Mouse (Mus musculus): ENCODE data around the gene Ddb2.
A peak's percentile ranks its signal among the peaks of the same experiment; 100 is the strongest.

The Ddb2 gene

DNA sequence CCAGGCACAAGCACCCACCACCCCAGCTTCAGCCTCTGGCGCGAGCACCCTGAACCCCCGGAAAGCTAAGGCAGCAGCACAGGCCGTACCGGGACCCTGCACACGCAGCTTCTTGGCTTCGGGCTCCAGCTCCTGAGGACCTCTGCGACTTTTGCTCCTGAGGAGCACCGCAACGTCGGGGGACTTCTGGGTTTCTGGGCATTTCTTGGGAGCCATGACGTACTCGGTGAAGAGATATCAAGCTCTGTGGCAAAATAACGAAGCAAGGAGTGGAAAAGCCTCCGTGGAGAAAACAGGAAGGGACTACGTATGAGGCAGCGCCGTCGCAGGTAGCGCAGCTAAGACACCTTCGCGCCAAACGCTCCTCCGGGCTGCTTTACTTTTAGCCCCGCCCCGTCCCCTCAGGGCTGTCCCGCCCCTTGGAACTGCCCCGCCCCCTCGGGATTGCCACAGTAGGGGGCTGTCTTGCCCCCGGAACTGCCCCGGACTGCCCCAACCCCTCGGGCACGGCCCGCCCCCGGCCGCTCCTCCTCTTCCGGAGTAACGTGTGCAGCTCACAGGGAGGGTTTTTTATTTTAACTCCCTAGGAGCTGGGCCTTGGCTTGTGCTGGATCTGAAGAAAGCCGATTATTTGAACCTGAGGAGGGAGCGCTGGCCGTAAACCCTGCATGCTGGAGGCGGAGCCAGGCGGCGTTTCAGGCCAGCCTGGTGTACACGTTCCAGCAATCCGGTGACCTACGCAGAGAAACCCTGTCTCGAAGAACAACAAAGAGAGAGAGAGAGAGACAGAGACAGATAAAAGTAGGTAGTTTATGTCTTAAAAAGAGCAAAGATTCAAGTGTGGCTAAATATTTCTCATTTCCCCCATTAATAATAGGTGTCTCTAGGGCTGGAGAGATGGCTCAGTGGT, at the start of gene Ddb2:
Ddb2 (minus strand) TSS at position 382 of the 910 bp plus-strand sequence.
- peak; percentile 62 for DNase-seq (ENCODE audit: extremely low spot score, low read depth, low spot score)

- no peak for DNase-seq (ENCODE audit: extremely low spot score, low read depth, low spot score)
These were observed 49.2 kb upstream of the Ddb2 start for GRCm38 (mm10) chr2:91285885-91286505.

GRCm38 (mm10) chr2:91284375-91285199, 47.8 kb upstream of the Ddb2 start:
- no peak for DNase-seq (ENCODE audit: extremely low spot score, low read depth, low spot score)

DNA sequence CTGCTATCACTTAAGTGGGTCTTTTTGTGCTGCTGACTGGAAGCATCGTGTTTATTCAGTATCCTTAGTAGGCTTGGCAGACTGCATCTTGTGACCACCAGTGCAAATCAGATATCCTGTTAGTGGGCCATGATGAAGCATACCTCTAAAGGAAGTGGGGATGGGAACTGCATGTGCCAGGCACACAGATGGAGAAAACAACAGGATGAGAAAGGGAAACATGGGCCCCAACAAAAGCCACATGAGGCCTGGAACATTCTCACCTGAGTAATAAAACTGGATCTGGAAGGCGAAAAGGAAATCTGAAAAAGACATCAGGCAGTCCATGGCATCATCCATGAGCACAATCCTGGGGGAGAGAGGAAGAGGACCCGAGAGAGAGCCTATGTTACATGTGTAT, 47.2 kb upstream of the Ddb2 start:
- DNase-seq (ENCODE audit: extremely low spot score, low read depth, low spot score): no peak

GRCm38 (mm10) chr2:91281366-91281765, 44.6 kb upstream of the Ddb2 start:
- DNase-seq (ENCODE audit: extremely low spot score, low read depth, low spot score): no peak

DNA sequence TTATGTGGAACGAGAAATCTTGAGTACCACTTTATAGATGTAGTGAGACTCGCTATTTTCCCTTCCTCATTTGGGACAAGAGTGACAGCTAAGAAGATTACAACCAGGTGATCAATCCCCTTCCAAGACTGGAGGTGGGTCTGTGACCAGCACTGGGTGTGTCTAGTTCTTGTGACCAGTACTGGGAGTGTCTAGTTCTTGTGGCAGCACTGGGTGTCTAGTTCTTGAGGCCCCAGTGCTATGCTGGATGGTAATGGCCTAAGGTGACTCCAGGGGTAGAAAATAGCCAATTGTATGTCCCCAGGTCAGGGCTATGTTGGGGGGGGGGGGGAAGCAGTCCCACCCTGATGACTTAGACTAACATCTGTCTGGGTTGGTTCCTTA, 42.6 kb upstream of the Ddb2 start:
- no peak for DNase-seq (ENCODE audit: extremely low spot score, low read depth, low spot score)

GRCm38 (mm10) chr2:91278749-91279371, 42.1 kb upstream of the Ddb2 start:
- DNase-seq (ENCODE audit: extremely low spot score, low read depth, low spot score): no peak

GRCm38 (mm10) chr2:91269687-91270133, 32.9 kb upstream of the Ddb2 start:
- DNase-seq (ENCODE audit: extremely low spot score, low read depth, low spot score): no peak

- no peak for DNase-seq (ENCODE audit: extremely low spot score, low read depth, low spot score)
These were observed 31.9 kb upstream of the Ddb2 start for GRCm38 (mm10) chr2:91268706-91269105.

DNA sequence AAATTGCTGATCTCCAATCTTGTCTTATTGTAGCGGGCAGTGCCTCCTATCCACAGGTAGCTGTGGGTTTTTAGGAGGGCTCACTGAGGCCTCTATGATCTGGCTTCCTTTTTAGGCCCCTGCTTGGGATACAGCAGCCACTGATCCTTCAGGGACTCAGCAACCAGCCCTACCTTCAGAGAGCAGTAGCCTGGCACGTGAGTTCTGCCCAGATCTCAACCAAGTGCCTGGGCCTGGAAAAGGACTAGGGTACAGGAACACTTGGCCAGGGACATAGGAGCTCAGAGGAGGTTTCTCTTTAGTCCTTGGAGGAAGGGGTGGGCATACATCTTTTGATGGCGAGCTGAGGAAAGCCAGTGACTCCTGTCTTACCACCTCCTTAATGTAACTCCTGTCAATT, 31.3 kb upstream of the Ddb2 start:
- DNase-seq (ENCODE audit: extremely low spot score, low read depth, low spot score): no peak

DNA sequence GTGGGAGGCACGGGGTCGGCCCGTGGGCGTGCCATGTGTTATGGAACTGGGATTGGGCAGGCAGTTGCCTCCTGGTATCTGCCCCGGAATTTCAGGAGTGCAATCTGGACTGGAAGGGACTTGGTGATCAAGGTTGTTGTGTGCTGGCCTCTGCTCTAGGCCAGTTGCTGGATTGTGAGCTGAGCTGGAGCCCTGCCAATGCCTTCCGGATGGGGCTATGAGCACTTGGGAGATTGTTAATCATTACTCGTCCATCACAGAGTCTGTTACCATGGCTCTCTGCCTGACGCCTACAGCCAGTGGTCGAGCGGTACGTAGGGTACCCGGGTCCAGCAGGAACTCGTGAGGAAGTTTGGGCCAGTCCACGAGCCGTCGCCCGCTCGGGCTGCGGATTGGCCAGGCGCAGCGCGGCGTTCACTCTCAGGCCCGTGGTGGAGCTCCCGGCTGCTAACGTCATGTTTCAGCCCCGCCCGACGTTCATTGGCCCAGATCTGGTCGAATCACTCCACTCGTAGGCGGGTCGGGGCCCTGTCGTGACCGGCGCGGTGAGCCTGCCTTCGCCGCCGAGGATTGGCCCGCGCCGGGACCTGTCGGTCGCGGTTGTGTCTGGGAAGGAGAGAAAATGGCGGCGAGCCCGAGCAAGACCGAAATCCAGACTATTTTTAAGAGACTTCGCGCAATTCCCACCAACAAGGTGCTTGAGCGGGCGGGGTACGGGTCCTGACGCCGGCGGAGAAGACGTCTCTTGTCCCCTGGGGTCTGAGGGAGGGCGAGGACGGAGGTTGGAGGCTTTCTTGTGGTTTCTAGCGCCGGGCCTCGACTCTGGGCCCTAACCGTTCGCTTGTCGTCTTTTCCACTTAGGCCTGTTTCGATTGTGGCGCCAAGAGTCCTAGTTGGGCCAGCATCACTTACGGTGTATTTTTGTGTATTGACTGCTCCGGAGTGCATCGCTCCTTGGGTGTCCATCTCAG, 28.2 kb upstream of the Ddb2 start, which contains the start of gene Arfgap2:
Arfgap2 (plus strand) TSS at position 264 of the 971 bp plus-strand sequence.
- DNase-seq (ENCODE audit: extremely low spot score, low read depth, low spot score): peak; percentile 76

GRCm38 (mm10) chr2:91263692-91264660, 27.2 kb upstream of the Ddb2 start:
- no peak for DNase-seq (ENCODE audit: extremely low spot score, low read depth, low spot score)

GRCm38 (mm10) chr2:91259493-91259892, 22.7 kb upstream of the Ddb2 start:
- DNase-seq (ENCODE audit: extremely low spot score, low read depth, low spot score): no peak

- no peak for DNase-seq (ENCODE audit: extremely low spot score, low read depth, low spot score)
These were observed 22.0 kb upstream of the Ddb2 start for GRCm38 (mm10) chr2:91258830-91259229.

- no peak for DNase-seq (ENCODE audit: extremely low spot score, low read depth, low spot score)
These were observed 21.3 kb upstream of the Ddb2 start for GRCm38 (mm10) chr2:91258054-91258453.

DNA sequence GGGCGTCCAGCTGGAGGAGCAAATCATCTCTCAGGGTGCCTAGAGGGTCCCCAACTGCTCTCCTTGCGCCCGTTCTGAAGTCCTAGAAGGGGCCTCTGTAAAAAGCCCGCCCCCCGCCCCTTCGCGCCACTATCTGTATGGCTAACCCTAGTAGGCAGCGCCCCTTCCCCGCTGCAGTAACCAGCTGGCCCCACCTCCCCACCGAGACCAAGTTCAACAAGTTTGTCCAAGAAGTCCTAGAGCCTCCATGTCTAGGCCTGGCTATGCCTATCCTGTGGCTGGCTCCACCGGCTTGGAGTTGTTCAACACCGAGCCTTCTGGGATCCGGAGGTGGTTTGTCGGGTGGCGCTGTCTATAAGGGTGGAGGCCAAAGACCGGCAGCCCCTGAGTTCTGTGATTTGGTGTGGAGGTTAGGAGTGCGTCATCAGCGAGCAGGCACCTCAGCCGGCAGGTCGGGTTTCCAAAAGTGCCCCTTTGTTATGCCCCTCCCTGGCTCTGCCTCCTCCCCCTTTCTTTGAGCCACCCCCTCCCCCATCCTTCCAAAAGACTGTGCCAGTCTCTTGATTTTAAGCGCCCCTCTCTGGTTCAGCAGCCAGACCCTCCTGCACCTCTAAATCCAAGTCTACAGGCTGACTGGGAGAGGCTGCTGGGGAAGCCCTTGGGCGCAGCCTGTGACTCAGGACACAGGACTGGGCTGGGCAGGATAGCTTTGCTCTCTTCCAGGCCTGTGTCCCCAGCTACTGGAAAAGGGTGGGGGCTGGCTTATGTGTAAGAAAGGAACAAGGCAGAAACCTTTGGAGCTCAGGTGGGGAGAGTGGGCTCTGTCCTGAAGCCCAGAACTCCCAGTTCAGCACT, 20.6 kb upstream of the Ddb2 start:
- no peak for DNase-seq (ENCODE audit: extremely low spot score, low read depth, low spot score)

- DNase-seq (ENCODE audit: extremely low spot score, low read depth, low spot score): no peak
These were observed 19.7 kb upstream of the Ddb2 start for GRCm38 (mm10) chr2:91256256-91257125.
